Comparison of ENCODE assay signal across 27 mouse cellular contexts in genomic region chr1:156650631-156651030, GRCm38 (mm10). TPM values are rescaled to one million over a fixed set of nuclear protein-coding genes. Genes with fewer than 3 reads are reported as not detected.
A peak's percentile ranks its signal among the peaks of the same experiment; 100 is the strongest.
DNase-seq lines count a peak whose midpoint lies in the region; ATAC-seq and TF ChIP-seq lines count a peak whose summit lies in the region.
"Had no signal": no experiment of that assay in that cellular context is flagged by ENCODE, and none has a peak within 500 bp of the region (broad histone marks: within the 10 kb centered on the region; RNA-seq: fewer than 3 reads in every experiment).

No protein-coding gene starts in this region.

- H3K27ac ChIP-seq in forebrain, embryonic 13.5 days: no peak overlapping the region
- H3K27ac ChIP-seq in forebrain, embryonic 14.5 days (ENCODE audit: low read depth, low read length): no peak overlapping the region
- no peak overlapping the region for H3K27ac ChIP-seq in kidney, adult 2 months (ENCODE audit: insufficient read depth, low read depth, low read length)
- no peak overlapping the region for H3K27ac ChIP-seq in forebrain, embryonic 16.5 days (ENCODE audit: low read length)
- H3K27ac ChIP-seq: gastrocnemius, adult 2 months; heart, embryonic 15.5 days; hindbrain, embryonic 14.5 days; kidney, embryonic 15.5 days; limb, embryonic 15.5 days; liver, embryonic 13.5 days; macrophage; midbrain, embryonic 13.5 days had no signal

- H3K36me3 ChIP-seq in forebrain, embryonic 13.5 days (ENCODE audit: poor library complexity, severe bottlenecking): peaks cover 17% of the 10 kb centered on the region; the same call in 1 of the 2 replicates
- 0 out of 2 replicates have a peak, but pooled peaks cover 2% of the 10 kb centered on the region for H3K36me3 ChIP-seq in forebrain, embryonic 14.5 days (ENCODE audit: control insufficient read depth, insufficient read depth, low read length)
- no peaks in the 10 kb centered on the region; the same call in 1 of the 2 replicates for H3K36me3 ChIP-seq in kidney, adult 2 months (ENCODE audit: control insufficient read depth, insufficient read depth, low read length)
- no peaks in the 10 kb centered on the region for H3K36me3 ChIP-seq in forebrain, embryonic 16.5 days (ENCODE audit: control insufficient read depth, insufficient read depth)
- H3K36me3 ChIP-seq: heart, embryonic 15.5 days; limb, embryonic 15.5 days had no signal

- no peak overlapping the region for H3K4me2 ChIP-seq in forebrain, embryonic 13.5 days
- H3K4me2 ChIP-seq in forebrain, embryonic 14.5 days (ENCODE audit: low read length): no peak overlapping the region
- no peak overlapping the region for H3K4me2 ChIP-seq in forebrain, embryonic 16.5 days (ENCODE audit: low read length)
- H3K4me2 ChIP-seq: heart, embryonic 15.5 days; hindbrain, embryonic 14.5 days; kidney, embryonic 15.5 days; limb, embryonic 15.5 days; liver, embryonic 13.5 days; midbrain, embryonic 13.5 days had no signal

- H3K27me3 ChIP-seq in forebrain, embryonic 13.5 days: no peaks in the 10 kb centered on the region
- no peaks in the 10 kb centered on the region for H3K27me3 ChIP-seq in forebrain, embryonic 14.5 days (replicated peaks; ENCODE audit: control insufficient read depth, insufficient read depth, low read length)
- no peaks in the 10 kb centered on the region for H3K27me3 ChIP-seq in kidney, adult 2 months (replicated peaks; ENCODE audit: control insufficient read depth, insufficient read depth, low read length)
- H3K27me3 ChIP-seq in forebrain, embryonic 16.5 days (replicated peaks; ENCODE audit: control insufficient read depth, insufficient read depth, low read length): no peaks in the 10 kb centered on the region
- H3K27me3 ChIP-seq: heart, embryonic 15.5 days; kidney, embryonic 15.5 days; limb, embryonic 15.5 days; liver, embryonic 13.5 days; midbrain, embryonic 13.5 days; Patski had no signal

- 0 out of 2 replicates have a peak, but pooled peaks have one; percentile 36 for ATAC-seq in forebrain, embryonic 13.5 days
- ATAC-seq in forebrain, embryonic 14.5 days: no peak
- peak; percentile 28; the same call in 1 of the 2 replicates for ATAC-seq in forebrain, embryonic 16.5 days
- ATAC-seq: intestine, postnatal 0 days; midbrain, embryonic 13.5 days; Patski had no signal

- no peak for TF ChIP-seq CTCF in kidney, adult 2 months (conservative IDR thresholded peaks at IDR 0.05; ENCODE audit: insufficient read depth, insufficient read length, low read depth, low read length)

- DNase-seq in forebrain, embryonic 14.5 days (ENCODE audit: low spot score): no peak
- DNase-seq in kidney, adult 2 months: peak; percentile 29
- no peak for DNase-seq in kidney, adult 8-10 months
- DNase-seq in R1 (ENCODE audit: low read depth, low spot score): peak; percentile 46
- DNase-seq in gastrocnemius, postnatal 25 days: no peak
- DNase-seq: adrenal gland, postnatal 25 days; cerebellum, adult 18-20 months; cerebellum, postnatal 10 days; gastrocnemius, adult 2 months; kidney, postnatal 4 days; layer of hippocampus, postnatal 36 days; left cerebral cortex, postnatal 4 days; liver, embryonic 13.5 days; lung, adult 18-20 months; retina, postnatal 1 day; right cerebral cortex, postnatal 14 days; thymus, postnatal 4 days had no signal

- H3K9ac ChIP-seq in forebrain, embryonic 13.5 days: no peak overlapping the region
- no peak overlapping the region for H3K9ac ChIP-seq in forebrain, embryonic 14.5 days (ENCODE audit: low read length)
- H3K9ac ChIP-seq in forebrain, embryonic 16.5 days (replicated peaks; ENCODE audit: low read depth, low read length): no peak overlapping the region
- H3K9ac ChIP-seq: heart, embryonic 15.5 days; hindbrain, embryonic 14.5 days; kidney, embryonic 15.5 days; limb, embryonic 15.5 days; liver, embryonic 13.5 days; midbrain, embryonic 13.5 days had no signal

- 0 out of 2 replicates have a peak, but pooled peaks cover 7% of the 10 kb centered on the region for H3K4me1 ChIP-seq in forebrain, embryonic 13.5 days
- H3K4me1 ChIP-seq in forebrain, embryonic 14.5 days (ENCODE audit: control insufficient read depth, insufficient read depth, low read length): no peaks in the 10 kb centered on the region
- no peaks in the 10 kb centered on the region for H3K4me1 ChIP-seq in kidney, adult 2 months (ENCODE audit: control insufficient read depth, insufficient read depth, low read length)
- H3K4me1 ChIP-seq in forebrain, embryonic 16.5 days (replicated peaks; ENCODE audit: control insufficient read depth, insufficient read depth, low read length): no peaks in the 10 kb centered on the region; the same call in none of the 2 replicates

- H3K9me3 ChIP-seq in forebrain, embryonic 13.5 days (replicated peaks): no peaks in the 10 kb centered on the region
- no peaks in the 10 kb centered on the region for H3K9me3 ChIP-seq in forebrain, embryonic 14.5 days (replicated peaks; ENCODE audit: control insufficient read depth, low read length)
- no peaks in the 10 kb centered on the region for H3K9me3 ChIP-seq in forebrain, embryonic 16.5 days (ENCODE audit: control insufficient read depth, low read length)
- H3K9me3 ChIP-seq: heart, embryonic 15.5 days; kidney, embryonic 15.5 days; limb, embryonic 15.5 days; liver, embryonic 13.5 days; midbrain, embryonic 13.5 days had no signal

- H3K4me3 ChIP-seq in forebrain, embryonic 13.5 days: no peak overlapping the region
- H3K4me3 ChIP-seq in forebrain, embryonic 14.5 days (ENCODE audit: low read depth, low read length): no peak overlapping the region
- no peak overlapping the region for H3K4me3 ChIP-seq in kidney, adult 2 months (ENCODE audit: insufficient read depth, low read depth, low read length)
- H3K4me3 ChIP-seq in forebrain, embryonic 16.5 days (replicated peaks; ENCODE audit: low read length): no peak overlapping the region
- H3K4me3 ChIP-seq: gastrocnemius, adult 2 months; heart, embryonic 15.5 days; kidney, embryonic 15.5 days; limb, embryonic 15.5 days; liver, embryonic 13.5 days; midbrain, embryonic 13.5 days had no signal

- WGBS in forebrain, embryonic 13.5 days: 79% methylated on average over 9 of the region's 9 CpGs
- 84% methylated on average over 9 of the region's 9 CpGs for WGBS in forebrain, embryonic 14.5 days
- 70% methylated on average over 9 of the region's 9 CpGs for WGBS in kidney, adult 2 months
- WGBS in forebrain, embryonic 16.5 days: 79% methylated on average over 9 of the region's 9 CpGs

- TF ChIP-seq POLR2A in kidney, adult 2 months (IDR thresholded peaks at IDR 0.05; ENCODE audit: low read depth, low read length): no peak

RNA-seq across cellular contexts. Expression of gene Tor3a, which starts 23.5 kb away (rescaled TPM):
- polyA plus RNA-seq in forebrain, embryonic 13.5 days (2015; fragmentation: Nextera tagmentation; extraction: Ambion mirVana): 3.7 and 6.4 TPM in 2 replicates
- 4.5 and 6.5 TPM in 2 replicates for polyA plus RNA-seq in forebrain, embryonic 14.5 days (2014; fragmentation: Nextera tagmentation; extraction: Ambion mirVana)
- polyA plus RNA-seq in kidney, adult 2 months (2012; rRNA removed): 12.7 and 19.1 TPM in 2 replicates
- 4.4 TPM in 2 replicates for polyA plus RNA-seq in forebrain, embryonic 16.5 days (2015; fragmentation: Nextera tagmentation; extraction: Ambion mirVana)
- total RNA-seq in gastrocnemius, postnatal 25 days (2021): 1 to 10 TPM; 4.3 to 6.7 TPM

Comparison
In these comparisons a context has a peak if more than half of its experiments do, and no peak if none do; other contexts are left out.
1. DNase-seq: peak in kidney, adult 2 months (single experiment) and R1 (single experiment); none in forebrain, embryonic 14.5 days (single experiment), kidney, adult 8-10 months (0 of 2) and gastrocnemius, postnatal 25 days (single experiment).